In the genomic region with DNA sequence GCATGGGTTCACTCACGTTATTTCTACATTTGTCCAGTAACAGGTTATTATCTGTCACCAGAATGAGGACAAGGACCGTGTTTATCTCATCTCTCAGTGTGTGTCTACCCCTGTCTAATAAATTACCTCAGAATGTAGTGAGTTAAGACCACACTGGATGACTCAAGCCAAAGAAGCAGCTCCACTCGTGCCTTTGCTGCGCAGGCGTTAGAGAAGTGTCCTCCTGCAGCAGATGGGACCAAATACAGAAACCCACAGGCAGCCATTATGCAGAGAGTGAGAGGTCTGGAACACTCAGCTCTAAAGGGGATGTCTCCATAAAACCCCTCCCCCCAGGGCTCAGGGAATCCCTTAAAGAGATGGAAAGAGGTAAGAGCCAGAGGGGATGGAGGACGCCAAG, we compare ENCODE assay signal across 14 mouse cellular contexts.
"Had no signal": no experiment of that assay in that cellular context is flagged by ENCODE, and none has a peak within 500 bp of the region (broad histone marks: within the 10 kb centered on the region; RNA-seq: fewer than 3 reads in every experiment).

No protein-coding gene starts in this region.

- DNase-seq: gastrocnemius, adult 2 months; gastrocnemius, postnatal 10 days; gastrocnemius, postnatal 25 days; heart, adult 2 months; heart, postnatal 10 days; heart, postnatal 4 days; kidney, adult 18-20 months; kidney, adult 8-10 months; kidney, postnatal 10 days; kidney, postnatal 25 days; kidney, postnatal 4 days; layer of hippocampus, postnatal 36 days; left cerebral cortex, postnatal 4 days; lung, adult 18-20 months had no signal
